Mouse (Mus musculus): Measurements from ENCODE around the gene Usp15.

DNA sequence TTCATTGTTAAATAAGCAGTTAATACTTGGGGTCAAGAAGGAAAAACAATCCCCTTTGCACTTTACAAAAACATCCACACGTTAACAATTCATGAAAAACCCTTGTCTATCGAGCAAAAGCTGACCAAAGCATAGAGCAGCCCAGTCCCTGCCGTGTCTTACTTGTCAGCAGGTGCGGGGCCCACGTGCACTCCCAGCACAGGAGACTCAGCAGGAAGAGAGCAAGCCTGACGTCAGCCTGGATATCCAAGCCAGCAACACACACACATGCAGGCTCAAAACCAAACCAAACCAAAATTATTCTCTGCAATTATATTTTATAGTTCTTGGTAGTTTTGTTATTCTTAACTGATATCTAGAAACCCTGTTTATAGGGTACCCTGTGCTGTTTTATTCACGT lies 13.6 kb downstream of the Usp15 start:
- TF ChIP-seq CTCF (IDR thresholded peaks at IDR 0.05; ENCODE audit: low read depth, low read length), result no peak
- no peak for TF ChIP-seq POLR2A (IDR thresholded peaks at IDR 0.05; ENCODE audit: extremely low read depth, insufficient read depth, low read length)

Measured in liver, adult 2 months (tissue).